Mouse (Mus musculus) forebrain, postnatal 0 days (tissue): ENCODE results near the gene Ccl2. TPM values are rescaled to one million over a fixed set of nuclear protein-coding genes. Genes with fewer than 3 reads are reported as not detected.
A peak's percentile ranks its signal among the peaks of the same experiment; 100 is the strongest.

Experiments used
- ATAC-seq: fragments of 200-750 bp; cut with Nextera tagmentation; 2 replicates; pipeline ENCODE4 v1.8.0; 2017; ENCODE audit warnings: mild to moderate bottlenecking, moderate library complexity
- DNase-seq: peaks from one replicate; pipeline ENCODE4 v3.0.0-alpha.2; 2015
- H3K27ac ChIP-seq: fragments of 300-500 bp; sonication (generic); 2 replicates; pipeline ENCODE4 v1.5.1; 2014; ENCODE audit warnings: low read depth, mild to moderate bottlenecking, antibody characterized with exemption, low read length, moderate library complexity, mixed read lengths
- H3K27me3 ChIP-seq: fragments of 300-500 bp; sonication (generic); 2 replicates; pipeline ENCODE4 v1.6.1; 2014; ENCODE audit warnings: mild to moderate bottlenecking, low read length, mixed read lengths; ENCODE audit not compliant: insufficient read depth
- H3K36me3 ChIP-seq: fragments of 300-500 bp; sonication (generic); 2 replicates; pipeline ENCODE4 v1.6.1; 2014; ENCODE audit warnings: mild to moderate bottlenecking, moderate library complexity; ENCODE audit not compliant: insufficient read depth
- H3K4me1 ChIP-seq: fragments of 300-500 bp; sonication (generic); 2 replicates; pipeline ENCODE4 v1.6.1; 2014; ENCODE audit warnings: antibody characterized with exemption; ENCODE audit not compliant: insufficient read depth
- H3K4me2 ChIP-seq: fragments of 300-500 bp; sonication (generic); 2 replicates; pipeline ENCODE4 v1.6.1; 2014; ENCODE audit warnings: low read depth, mild to moderate bottlenecking, moderate library complexity
- H3K4me3 ChIP-seq: fragments of 300-500 bp; sonication (generic); 2 replicates; pipeline ENCODE4 v1.5.1; 2014; ENCODE audit warnings: low read depth, low read length, mixed read lengths
- H3K9ac ChIP-seq: fragments of 300-500 bp; sonication (generic); 2 replicates; pipeline ENCODE4 v1.6.1; 2014; ENCODE audit warnings: mild to moderate bottlenecking
- H3K9me3 ChIP-seq: fragments of 300-500 bp; sonication (generic); 2 replicates; pipeline ENCODE4 v1.6.1; 2016; ENCODE audit warnings: low read length
- CTCF ChIP-seq: sonication (generic); IDR thresholded peaks from 2 replicates; pipeline ENCODE4 v1.5.1; 2016; ENCODE audit warnings: antibody characterized with exemption, control low read depth, low read depth
- WGBS: fragments of 180-500 bp; shearing (Covaris S2); extraction: QIAGEN DNeasy Blood & Tissue Kit; methylation state at CpG from one replicate; pipeline ENCODE4 v1.1.7; 2014; 5-methylcytosine and 5-hydroxymethylcytosine counted together
- polyA plus RNA-seq: library from polyadenylated mRNA; unstranded; fragments of >200 nt; fragmentation: Nextera tagmentation; extraction: Ambion mirVana; gene quantifications from 2 replicates; pipeline ENCODE4 v1.2.1, GENCODE M21; 2015
- total RNA-seq: library from RNA; depleted of rRNA; stranded (reverse); fragments of >200 nt; gene quantifications from 2 replicates; pipeline ENCODE4 v1.2.3, GENCODE M21; 2014

Ccl2 gene
- total and polyA plus RNA-seq, 2 experiments from 2014 or later = 1.6 to 2.4 TPM

DNA sequence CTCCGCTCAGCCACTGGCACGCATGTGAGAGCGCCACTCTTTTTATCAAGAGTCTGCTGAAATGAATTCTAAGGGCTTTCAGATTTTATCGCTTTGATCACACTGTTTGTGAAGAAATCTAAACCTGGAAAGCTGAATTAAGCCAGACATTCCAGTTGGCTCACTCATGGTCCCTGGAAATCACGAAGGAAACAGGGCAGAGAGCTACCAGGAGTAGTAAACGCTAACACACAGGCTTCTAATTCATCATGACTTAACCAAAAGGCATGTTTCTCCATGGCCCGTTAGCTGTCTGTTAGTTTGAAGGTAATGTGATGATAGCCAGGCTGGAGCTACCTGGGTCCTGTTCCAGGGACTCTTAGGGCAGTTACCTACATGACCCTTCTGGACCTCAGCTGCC, 925 bp upstream of the Ccl2 start:
- H3K4me1 ChIP-seq = no peaks in the 10 kb centered on the region; the same call in 1 of the 2 replicates
- H3K4me2 ChIP-seq = no peak overlapping the region
- no peak overlapping the region for H3K4me3 ChIP-seq
- no peak for DNase-seq
- no peak overlapping the region for H3K9ac ChIP-seq
- TF ChIP-seq CTCF = no peak
- WGBS = 83% methylated on average over 7 of the region's 7 CpGs
- no peak for ATAC-seq
- H3K36me3 ChIP-seq = no peaks in the 10 kb centered on the region
- H3K9me3 ChIP-seq = no peaks in the 10 kb centered on the region
- H3K27ac ChIP-seq = no peak overlapping the region
- no peaks in the 10 kb centered on the region for H3K27me3 ChIP-seq

DNA sequence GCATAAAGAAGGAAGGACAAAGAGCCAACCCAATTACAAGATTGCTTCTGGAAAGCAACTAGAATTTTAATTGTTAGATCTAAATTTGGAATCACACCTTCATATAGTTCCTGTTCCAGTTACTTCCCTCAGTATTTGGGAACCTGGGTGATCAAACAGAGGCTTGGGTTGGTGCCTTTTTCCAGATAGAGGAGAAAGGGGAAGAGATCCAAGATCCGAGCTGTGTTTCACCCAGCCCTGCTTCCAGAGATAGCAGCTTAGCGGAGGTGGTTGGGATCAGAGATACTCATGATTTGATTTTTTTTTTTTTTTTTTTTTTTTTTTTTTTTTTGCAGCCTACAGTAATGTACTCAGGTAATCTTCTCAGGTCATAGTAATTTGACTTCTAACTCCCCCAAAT, 486 bp downstream of the Ccl2 start:
- Histone ChIP-seq H3K4me3 (no peak overlapping the region), H3K27me3 (no peaks in the 10 kb centered on the region), H3K4me2 (no peak overlapping the region), H3K36me3 (no peaks in the 10 kb centered on the region), H3K4me1 (no peaks in the 10 kb centered on the region; the same call in 1 of the 2 replicates), H3K9ac (no peak overlapping the region), H3K27ac (no peak overlapping the region), H3K9me3 (no peaks in the 10 kb centered on the region)
- WGBS = 71% methylated on average over 2 of the region's 2 CpGs
- no peak for TF ChIP-seq CTCF
- no peak for ATAC-seq
- DNase-seq = no peak

GRCm38 (mm10) chr11:82038535-82038934, 3.2 kb downstream of the Ccl2 start, which contains the start of gene Gm17268:
TSS of gene Gm17268 (minus strand) at chr11:82038562.
- no peaks in the 10 kb centered on the region for H3K36me3 ChIP-seq
- no peak within 1 kb of the TSS for H3K27ac ChIP-seq
- H3K4me1 ChIP-seq = no peaks in the 10 kb centered on the region; the same call in 1 of the 2 replicates
- no peaks in the 10 kb centered on the region for H3K9me3 ChIP-seq
- no peaks in the 10 kb centered on the region for H3K27me3 ChIP-seq
- H3K4me2 ChIP-seq = no peak within 1 kb of the TSS
- 33% methylated on average over 2 of the region's 2 CpGs for WGBS
- ATAC-seq (no peak), DNase-seq (no peak)
- TF ChIP-seq CTCF = no peak
- H3K4me3 ChIP-seq = no peak within 1 kb of the TSS
- H3K9ac ChIP-seq = no peak within 1 kb of the TSS

DNA sequence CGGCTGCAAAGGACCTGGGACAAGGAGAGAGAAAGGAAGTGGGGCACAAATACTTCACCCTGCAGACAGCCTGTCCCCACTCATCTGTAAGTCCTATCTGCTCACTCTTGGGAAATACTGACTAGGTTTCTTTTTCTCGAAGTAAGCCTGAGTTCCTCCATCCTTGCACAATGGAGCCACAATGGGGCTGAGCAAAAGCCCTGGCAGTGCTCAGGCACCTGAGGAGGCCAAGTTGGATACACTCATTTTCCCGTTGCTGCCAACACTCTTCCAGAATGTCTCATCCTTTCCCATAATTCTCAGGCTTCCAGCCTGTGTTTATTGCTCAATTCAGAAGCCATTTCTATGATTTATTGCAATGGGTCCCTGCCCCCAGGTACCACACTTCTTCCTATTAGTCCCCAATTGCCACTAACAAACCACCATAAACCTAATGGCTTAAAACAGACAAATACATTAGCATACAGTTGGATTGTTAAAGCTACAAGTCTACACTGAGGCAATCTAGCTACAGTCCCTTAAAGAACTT, 3.8 kb downstream of the Ccl2 start:
- ATAC-seq (no peak), DNase-seq (no peak)
- Histone ChIP-seq H3K9ac (no peak overlapping the region), H3K27ac (no peak overlapping the region), H3K4me1 (no peaks in the 10 kb centered on the region; the same call in 1 of the 2 replicates), H3K36me3 (no peaks in the 10 kb centered on the region), H3K27me3 (no peaks in the 10 kb centered on the region), H3K4me2 (no peak overlapping the region), H3K9me3 (no peaks in the 10 kb centered on the region), H3K4me3 (no peak overlapping the region)
- WGBS = 69% methylated on average over 3 of the region's 3 CpGs
- no peak for TF ChIP-seq CTCF

GRCm38 (mm10) chr11:82041671-82042080, 6.3 kb downstream of the Ccl2 start:
- H3K4me1 ChIP-seq = no peaks in the 10 kb centered on the region
- no peaks in the 10 kb centered on the region for H3K27me3 ChIP-seq
- no peak overlapping the region for H3K9ac ChIP-seq
- no peaks in the 10 kb centered on the region for H3K36me3 ChIP-seq
- H3K4me3 ChIP-seq = no peak overlapping the region
- DNase-seq = no peak
- H3K9me3 ChIP-seq = no peaks in the 10 kb centered on the region
- H3K4me2 ChIP-seq = no peak overlapping the region
- H3K27ac ChIP-seq = no peak overlapping the region
- ATAC-seq = no peak
- 77% methylated on average over 4 of the region's 4 CpGs for WGBS
- TF ChIP-seq CTCF = no peak

GRCm38 (mm10) chr11:82045471-82045870, 10.1 kb downstream of the Ccl2 start, which contains the start of gene Ccl7:
TSS of gene Ccl7 (plus strand) at chr11:82045712.
- Histone ChIP-seq H3K27me3 (no peaks in the 10 kb centered on the region), H3K36me3 (no peaks in the 10 kb centered on the region), H3K9ac (no peak within 1 kb of the TSS), H3K27ac (no peak within 1 kb of the TSS), H3K4me3 (no peak within 1 kb of the TSS), H3K4me2 (no peak within 1 kb of the TSS), H3K4me1 (no peaks in the 10 kb centered on the region), H3K9me3 (no peaks in the 10 kb centered on the region)
- TF ChIP-seq CTCF = no peak
- 48% methylated on average over 3 of the region's 3 CpGs for WGBS
- DNase-seq (peak; percentile 39), ATAC-seq (no peak)

GRCm38 (mm10) chr11:82047746-82048415, 12.5 kb downstream of the Ccl2 start:
- no peak for ATAC-seq
- WGBS = 56% methylated on average over 6 of the region's 6 CpGs

More at GRCm38 (mm10) chr11:82047746-82048415, 12.5 kb downstream of the Ccl2 start:
- no peak overlapping the region for H3K27ac ChIP-seq
- no peak overlapping the region for H3K4me2 ChIP-seq
- no peak overlapping the region for H3K4me3 ChIP-seq
- peak; percentile 43 for DNase-seq
- H3K4me1 ChIP-seq = no peaks in the 10 kb centered on the region
- no peaks in the 10 kb centered on the region for H3K36me3 ChIP-seq
- TF ChIP-seq CTCF = peak; percentile 66
- no peak overlapping the region for H3K9ac ChIP-seq
- H3K9me3 ChIP-seq = no peaks in the 10 kb centered on the region
- no peaks in the 10 kb centered on the region for H3K27me3 ChIP-seq
